Mouse (Mus musculus) C2C12 (cell line): ENCODE results near the gene Rabif.

ENCODE experiments used
- CEBPB ChIP-seq: IDR thresholded peaks from one replicate; pipeline ENCODE4 v1.6.1; 2011; ENCODE audit warnings: low read depth, mild to moderate bottlenecking, control low read depth, moderate library complexity
- CTCF ChIP-seq: IDR thresholded peaks from one replicate; pipeline ENCODE4 v1.5.1; 2011; ENCODE audit not compliant: control insufficient read depth, insufficient read depth, insufficient read length
- MAX ChIP-seq: IDR thresholded peaks from one replicate; pipeline ENCODE4 v1.6.1; 2011; ENCODE audit warnings: mild to moderate bottlenecking, control low read depth
- MYOD1 ChIP-seq: IDR thresholded peaks from one replicate; pipeline ENCODE4 v1.6.1; 2011; ENCODE audit warnings: low read depth; ENCODE audit not compliant: control insufficient read depth, insufficient read length
- MYOG ChIP-seq: IDR thresholded peaks from one replicate; pipeline ENCODE4 v1.6.1; 2011; ENCODE audit not compliant: control insufficient read depth, insufficient read length; ENCODE audit errors: extremely low read depth
- USF1 ChIP-seq: IDR thresholded peaks from one replicate; pipeline ENCODE4 v1.6.1; 2011; ENCODE audit warnings: low read depth, mild to moderate bottlenecking, control low read depth, moderate library complexity

GRCm38 (mm10) chr1:134516491-134517198, 22.2 kb downstream of the Rabif start:
- TF ChIP-seq CTCF (no peak), MYOD1 (no peak), CEBPB (no peak), MYOG (no peak), USF1 (no peak), MAX (no peak)
